Mouse (Mus musculus) liver, embryonic 14.5 days (tissue): Measurements from ENCODE around the gene Atp6v1d. TPM values are rescaled to one million over a fixed set of nuclear protein-coding genes. Genes with fewer than 3 reads are reported as not detected.

Experiments
- ATAC-seq: fragments of 200-750 bp; cut with Nextera tagmentation; 2 replicates; pipeline ENCODE4 v1.8.0; 2017; ENCODE audit warnings: moderate number of reproducible peaks, mild to moderate bottlenecking, moderate library complexity; ENCODE audit not compliant: insufficient read depth
- DNase-seq, 3 experiments: peaks; one replicate each; pipeline ENCODE4 v3.0.0-alpha.2; 2012 to 2013; ENCODE audit warnings: low read depth in 3 of 3, low spot score in 3 of 3
- H3K27ac ChIP-seq: fragments of 300-500 bp; sonication (generic); 2 replicates; pipeline ENCODE4 v1.5.1; 2014; ENCODE audit warnings: moderate library complexity, mild to moderate bottlenecking, control low read depth, inconsistent platforms
- H3K27me3 ChIP-seq: fragments of 300-500 bp; sonication (generic); 2 replicates; pipeline ENCODE4 v1.6.1; 2014; ENCODE audit warnings: mild to moderate bottlenecking, low read length, moderate library complexity; ENCODE audit not compliant: control insufficient read depth, insufficient read depth
- H3K36me3 ChIP-seq: fragments of 300-500 bp; sonication (generic); replicated peaks from 2 replicates; pipeline ENCODE4 v1.6.1; 2014; ENCODE audit warnings: low read depth; ENCODE audit not compliant: control insufficient read depth, insufficient read depth
- H3K4me1 ChIP-seq, 2 experiments: fragments of 200-500 bp in 1 of 2; fragments of 300-500 bp in 1 of 2; sonication (generic) in 1 of 2; replicated peaks; 2 replicates each; pipeline ENCODE4 v1.6.1; 2012 to 2014; ENCODE audit warnings: antibody characterized with exemption in 1 of 2, inconsistent platforms in 1 of 2, low read length in 1 of 2; ENCODE audit not compliant: control insufficient read depth in 2 of 2, insufficient read depth in 2 of 2
- H3K4me2 ChIP-seq: fragments of 300-500 bp; sonication (generic); 2 replicates; pipeline ENCODE4 v1.6.1; 2014; ENCODE audit warnings: low read depth, mild to moderate bottlenecking, control low read depth, moderate library complexity
- H3K4me3 ChIP-seq, 2 experiments: fragments of 200-500 bp in 1 of 2; fragments of 300-500 bp in 1 of 2; sonication (generic) in 1 of 2; 2 replicates each; pipeline ENCODE4 v1.5.1; 2012 to 2014; ENCODE audit warnings: low read depth in 2 of 2, low read length in 2 of 2, mild to moderate bottlenecking in 2 of 2, control low read depth in 1 of 2, inconsistent platforms in 1 of 2, moderate library complexity in 1 of 2; ENCODE audit not compliant: insufficient read depth in 1 of 2
- H3K9ac ChIP-seq: fragments of 300-500 bp; sonication (generic); replicated peaks from 2 replicates; pipeline ENCODE4 v1.6.1; 2014; ENCODE audit warnings: mild to moderate bottlenecking, control low read depth, moderate library complexity
- H3K9me3 ChIP-seq: fragments of 300-500 bp; sonication (generic); 2 replicates; pipeline ENCODE4 v1.6.1; 2016; ENCODE audit warnings: low read length, mixed read lengths; ENCODE audit not compliant: control insufficient read depth
- CTCF ChIP-seq: IDR thresholded peaks from 2 replicates; pipeline ENCODE4 v1.5.1; 2016; ENCODE audit warnings: antibody characterized with exemption, low read depth, control low read depth
- EP300 ChIP-seq: IDR thresholded peaks from 2 replicates; pipeline ENCODE4 v1.6.1; 2016; ENCODE audit warnings: antibody characterized with exemption, low read depth
- WGBS: fragments of 180-500 bp; shearing (Covaris S2); extraction: QIAGEN DNeasy Blood & Tissue Kit; methylation state at CpG from one replicate; pipeline ENCODE4 v1.1.7; 2014; ENCODE audit not compliant: insufficient replicate concordance; 5-methylcytosine and 5-hydroxymethylcytosine counted together
- polyA plus RNA-seq, 2 experiments: library from polyadenylated mRNA; depleted of rRNA in 1 of 2; stranded (reverse) in 1 of 2; unstranded in 1 of 2; fragments of >200 nt; fragmentation: Nextera tagmentation in 1 of 2; extraction: Ambion mirVana in 1 of 2; gene quantifications; 2 replicates each; pipeline versions ENCODE4 v1.2.1 to v1.2.3; 2012 to 2014

The Atp6v1d gene
- polyA plus RNA-seq, 2 experiments, result 15.2 to 34.4 TPM

DNA sequence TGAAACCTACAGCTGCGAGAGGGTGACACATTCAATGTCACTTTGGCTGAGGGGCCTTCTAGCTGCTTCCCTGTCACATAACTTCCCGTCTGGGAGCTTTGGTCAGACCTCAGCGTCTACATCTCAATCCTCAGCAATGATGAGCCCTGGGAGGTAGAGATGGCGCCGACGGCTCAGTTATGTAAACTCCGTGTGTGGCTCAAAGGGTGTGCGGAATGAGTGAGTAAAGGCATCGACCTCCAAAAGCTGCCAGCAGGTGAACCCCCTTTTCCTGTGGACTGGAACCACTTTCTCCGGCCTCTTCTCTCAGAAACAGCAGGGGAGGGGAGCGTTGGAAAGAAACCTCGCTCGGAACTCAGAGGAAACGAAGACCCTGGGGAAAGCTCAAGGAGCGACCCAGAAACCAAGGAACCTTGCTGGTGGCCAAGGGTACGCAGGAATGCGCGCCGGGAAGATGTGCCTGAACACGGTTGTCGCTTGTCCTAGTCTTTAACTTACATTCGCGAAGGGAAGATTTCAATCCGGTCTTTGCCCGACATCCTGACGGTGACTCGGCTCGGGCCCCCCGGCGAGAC lies 430 bp downstream of the Atp6v1d start:
- peak overlapping the region; percentile 66 for H3K9ac ChIP-seq
- TF ChIP-seq CTCF (no peak), EP300 (no peak)
- WGBS, result under 1% methylated on average over 30 of the region's 30 CpGs
- DNase-seq (peak in 1 of 3 experiments; percentile 39), ATAC-seq (no peak; the same call in 1 of the 2 replicates)
- H3K36me3 ChIP-seq, result peaks cover 8% of the 10 kb centered on the region
- peak overlapping the region; percentile 53 for H3K27ac ChIP-seq
- no peaks in the 10 kb centered on the region for H3K9me3 ChIP-seq
- peaks cover 12 to 19% of the 10 kb centered on the region in 2 experiments for H3K4me1 ChIP-seq
- H3K27me3 ChIP-seq, result no peaks in the 10 kb centered on the region
- peak overlapping the region; percentile 95 for H3K4me2 ChIP-seq
- peak overlapping the region; percentile 90 to 96 for H3K4me3 ChIP-seq

DNA sequence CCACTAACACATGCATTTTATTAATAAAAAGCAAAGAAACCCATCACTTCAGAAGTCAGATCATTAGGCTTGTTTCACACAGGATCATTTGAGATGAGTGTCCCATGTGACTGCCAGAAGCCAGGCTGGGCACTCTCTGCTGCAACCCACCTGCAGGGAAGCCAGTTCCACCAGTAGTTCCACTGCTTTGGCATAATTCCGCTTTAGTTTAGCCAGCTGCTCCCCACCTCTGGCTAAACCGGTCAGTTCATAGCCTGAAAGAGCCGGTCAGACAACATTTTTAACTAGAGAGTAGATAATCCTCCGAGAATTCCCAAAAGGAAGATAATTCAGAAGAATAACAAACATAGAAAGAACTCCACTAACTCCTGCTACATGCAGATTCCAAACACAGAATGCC lies 13.2 kb downstream of the Atp6v1d start:
- DNase-seq, result no peak
- Histone ChIP-seq H3K27ac (no peak overlapping the region), H3K4me3 (no peak overlapping the region), H3K4me1 (no peaks in the 10 kb centered on the region), H3K9ac (no peak overlapping the region), H3K36me3 (peaks cover 11% of the 10 kb centered on the region), H3K9me3 (no peaks in the 10 kb centered on the region), H3K4me2 (no peak overlapping the region), H3K27me3 (no peaks in the 10 kb centered on the region)
- no peak for ATAC-seq
- 88% methylated on average over 4 of the region's 4 CpGs for WGBS
- TF ChIP-seq EP300 (no peak), CTCF (no peak)

- H3K4me1 ChIP-seq, result no peaks in the 10 kb centered on the region
- ATAC-seq (no peak), DNase-seq (no peak)
- peaks cover 17% of the 10 kb centered on the region for H3K36me3 ChIP-seq
- no peak overlapping the region for H3K4me3 ChIP-seq
- H3K9me3 ChIP-seq, result no peaks in the 10 kb centered on the region
- H3K4me2 ChIP-seq, result no peak overlapping the region
- H3K9ac ChIP-seq, result no peak overlapping the region
- TF ChIP-seq CTCF (no peak), EP300 (no peak)
- H3K27ac ChIP-seq, result no peak overlapping the region
- 80% methylated on average over 1 of the region's 1 CpGs for WGBS
- H3K27me3 ChIP-seq, result no peaks in the 10 kb centered on the region
These were observed 19.0 kb downstream of the Atp6v1d start for GRCm38 (mm10) chr12:78842429-78842828.

- Histone ChIP-seq H3K9ac (no peak overlapping the region), H3K27ac (no peak overlapping the region), H3K9me3 (no peaks in the 10 kb centered on the region), H3K36me3 (peaks cover 14% of the 10 kb centered on the region), H3K27me3 (no peaks in the 10 kb centered on the region), H3K4me2 (no peak overlapping the region), H3K4me1 (no peaks in the 10 kb centered on the region), H3K4me3 (no peak overlapping the region)
- DNase-seq, result no peak
- no peak for TF ChIP-seq CTCF
- no peak for TF ChIP-seq EP300
- 76% methylated on average over 4 of the region's 4 CpGs for WGBS
- ATAC-seq, result no peak
These were observed 21.5 kb downstream of the Atp6v1d start for GRCm38 (mm10) chr12:78839906-78840305.

DNA sequence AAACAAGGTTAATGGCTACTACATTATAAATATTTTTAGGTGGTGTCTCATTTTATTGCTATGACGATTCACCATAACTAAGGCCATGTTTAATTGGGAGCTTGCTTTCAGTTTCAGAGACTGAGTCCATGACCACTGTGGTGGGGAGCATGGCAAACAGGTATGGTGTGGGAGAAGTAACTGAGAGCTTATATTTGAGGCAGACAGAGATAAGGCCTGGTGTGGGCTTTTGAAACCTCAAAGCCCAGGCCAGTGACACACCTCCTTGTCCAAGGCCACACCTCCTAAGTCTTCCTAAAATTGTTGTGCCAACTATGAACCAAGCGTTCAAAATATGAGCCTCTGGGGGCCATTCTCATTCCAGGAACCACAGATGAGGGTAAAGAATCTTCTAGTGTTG lies 26.9 kb downstream of the Atp6v1d start:
- Histone ChIP-seq H3K27ac (no peak overlapping the region), H3K4me3 (no peak overlapping the region), H3K4me2 (no peak overlapping the region), H3K36me3 (peaks cover 9% of the 10 kb centered on the region), H3K9me3 (no peaks in the 10 kb centered on the region), H3K9ac (no peak overlapping the region), H3K27me3 (no peaks in the 10 kb centered on the region), H3K4me1 (no peaks in the 10 kb centered on the region; a peak in 1 of 4 replicates)
- ATAC-seq (no peak), DNase-seq (no peak)
- WGBS, result 77% methylated on average over 2 of the region's 2 CpGs
- TF ChIP-seq EP300, result no peak
- no peak for TF ChIP-seq CTCF

GRCm38 (mm10) chr12:78814437-78814836 lies 47.0 kb downstream of the Atp6v1d start:
- no peak overlapping the region for H3K4me2 ChIP-seq
- H3K9me3 ChIP-seq, result no peaks in the 10 kb centered on the region
- H3K36me3 ChIP-seq, result no peaks in the 10 kb centered on the region
- H3K4me1 ChIP-seq, result no peaks in the 10 kb centered on the region
- H3K27me3 ChIP-seq, result no peaks in the 10 kb centered on the region
- no peak for TF ChIP-seq EP300
- TF ChIP-seq CTCF, result 0 out of 2 replicates have a peak, but pooled peaks have one; percentile 20
- no peak overlapping the region for H3K4me3 ChIP-seq
- H3K27ac ChIP-seq, result no peak overlapping the region
- H3K9ac ChIP-seq, result no peak overlapping the region
- ATAC-seq (no peak), DNase-seq (no peak)
